Mouse (Mus musculus): ENCODE measurements around the gene 4430402I18Rik. TPM values are rescaled to one million over a fixed set of nuclear protein-coding genes. Genes with fewer than 3 reads are reported as not detected.

The 4430402I18Rik gene
- polyA plus RNA-seq, 1 experiment from 2014 or later, result 1.7 TPM

GRCm38 (mm10) chr19:28964552-28964903 is 3.1 kb downstream of the 4430402I18Rik start:
- H3K4me1 ChIP-seq (ENCODE audit: insufficient read depth), result peaks cover 7% of the 10 kb centered on the region; the same call in 1 of the 2 replicates
- no peak overlapping the region for H3K27ac ChIP-seq (ENCODE audit: low read depth)
- no peak for DNase-seq
- H3K4me2 ChIP-seq, result peak overlapping the region; percentile 94
- WGBS, result 6% methylated on average over 15 of the region's 16 CpGs
- ATAC-seq (ENCODE audit: insufficient read depth), result 0 out of 2 replicates have a peak, but pooled peaks have one; percentile 48
- no peaks in the 10 kb centered on the region for H3K36me3 ChIP-seq (ENCODE audit: insufficient read depth)
- TF ChIP-seq CTCF (IDR thresholded peaks at IDR 0.05; ENCODE audit: low read depth), result no peak
- H3K9ac ChIP-seq, result peak overlapping the region; percentile 82
- H3K27me3 ChIP-seq (ENCODE audit: insufficient read depth, low read length), result no peaks in the 10 kb centered on the region
- H3K9me3 ChIP-seq (ENCODE audit: low read depth, low read length), result no peaks in the 10 kb centered on the region
- peak overlapping the region; percentile 82 for H3K4me3 ChIP-seq (ENCODE audit: low read depth, low read length)

GRCm38 (mm10) chr19:28963842-28964551 is 3.6 kb downstream of the 4430402I18Rik start, which contains the start of gene Plpp6:
Gene Plpp6, plus strand, starts transcription at chr19:28963953.
- peak within 1 kb of the TSS; percentile 82 for H3K4me3 ChIP-seq (ENCODE audit: low read depth, low read length)
- peak within 1 kb of the TSS; percentile 94 for H3K4me2 ChIP-seq
- peak within 1 kb of the TSS; percentile 60; the same call in 1 of the 2 replicates for H3K27ac ChIP-seq (ENCODE audit: low read depth)
- DNase-seq, result peak; percentile 85
- no peaks in the 10 kb centered on the region for H3K27me3 ChIP-seq (ENCODE audit: insufficient read depth, low read length)
- WGBS, result under 1% methylated on average over 62 of the region's 73 CpGs
- H3K9ac ChIP-seq, result peak within 1 kb of the TSS; percentile 82
- H3K36me3 ChIP-seq (ENCODE audit: insufficient read depth), result no peaks in the 10 kb centered on the region
- ATAC-seq (ENCODE audit: insufficient read depth), result peak; percentile 80
- peaks cover 7% of the 10 kb centered on the region; the same call in 1 of the 2 replicates for H3K4me1 ChIP-seq (ENCODE audit: insufficient read depth)
- no peaks in the 10 kb centered on the region for H3K9me3 ChIP-seq (ENCODE audit: low read depth, low read length)
- peak; percentile 65 for TF ChIP-seq CTCF (IDR thresholded peaks at IDR 0.05; ENCODE audit: low read depth)

- H3K9me3 ChIP-seq (ENCODE audit: low read depth, low read length), result no peaks in the 10 kb centered on the region
- TF ChIP-seq CTCF (IDR thresholded peaks at IDR 0.05; ENCODE audit: low read depth), result no peak
- DNase-seq, result no peak
- peak overlapping the region; percentile 82 for H3K4me3 ChIP-seq (ENCODE audit: low read depth, low read length)
- H3K4me2 ChIP-seq, result peak overlapping the region; percentile 94
- no peak overlapping the region; the same call in 1 of the 2 replicates for H3K27ac ChIP-seq (ENCODE audit: low read depth)
- peak overlapping the region; percentile 82 for H3K9ac ChIP-seq
- H3K36me3 ChIP-seq (ENCODE audit: insufficient read depth), result no peaks in the 10 kb centered on the region
- no peaks in the 10 kb centered on the region for H3K27me3 ChIP-seq (ENCODE audit: insufficient read depth, low read length)
- 3% methylated on average over 4 of the region's 4 CpGs for WGBS
- ATAC-seq (ENCODE audit: insufficient read depth), result no peak
- H3K4me1 ChIP-seq (ENCODE audit: insufficient read depth), result peaks cover 7% of the 10 kb centered on the region; the same call in 1 of the 2 replicates
Observed at GRCm38 (mm10) chr19:28963513-28963841, 4.1 kb downstream of the 4430402I18Rik start.

DNA sequence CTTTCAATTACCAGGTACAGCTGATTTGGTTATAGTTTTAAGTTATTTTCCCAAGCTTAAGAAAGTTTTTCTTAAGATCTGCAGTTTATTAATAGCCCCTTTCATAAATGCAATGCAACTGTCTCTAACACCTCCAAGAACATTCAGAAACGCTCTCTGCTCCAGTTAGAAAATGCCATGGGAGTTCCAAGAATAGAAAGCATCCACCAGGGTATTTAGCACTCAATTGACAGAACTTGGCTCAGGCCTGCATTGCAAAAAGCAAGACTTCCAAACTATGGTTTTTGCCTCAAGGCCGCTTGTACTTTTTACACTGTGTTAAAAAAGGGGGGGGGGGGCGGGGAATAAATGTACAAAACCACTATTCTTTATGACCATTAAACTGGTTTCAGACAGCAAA is 4.5 kb downstream of the 4430402I18Rik start:
- no peak for ATAC-seq (ENCODE audit: insufficient read depth)
- Histone ChIP-seq H3K9me3 (ENCODE audit: low read depth, low read length) (no peaks in the 10 kb centered on the region), H3K4me2 (peak overlapping the region; percentile 94), H3K27me3 (ENCODE audit: insufficient read depth, low read length) (no peaks in the 10 kb centered on the region), H3K9ac (no peak overlapping the region), H3K4me3 (ENCODE audit: low read depth, low read length) (peak overlapping the region; percentile 82; the same call in 1 of the 2 replicates), H3K4me1 (ENCODE audit: insufficient read depth) (peaks cover 7% of the 10 kb centered on the region; the same call in 1 of the 2 replicates), H3K27ac (ENCODE audit: low read depth) (no peak overlapping the region), H3K36me3 (ENCODE audit: insufficient read depth) (no peaks in the 10 kb centered on the region)
- WGBS, result 23% methylated on average over 3 of the region's 3 CpGs
- 0 out of 2 replicates have a peak, but pooled peaks have one; percentile 18 for TF ChIP-seq CTCF (IDR thresholded peaks at IDR 0.05; ENCODE audit: low read depth)
- DNase-seq, result peak; percentile 73

DNA sequence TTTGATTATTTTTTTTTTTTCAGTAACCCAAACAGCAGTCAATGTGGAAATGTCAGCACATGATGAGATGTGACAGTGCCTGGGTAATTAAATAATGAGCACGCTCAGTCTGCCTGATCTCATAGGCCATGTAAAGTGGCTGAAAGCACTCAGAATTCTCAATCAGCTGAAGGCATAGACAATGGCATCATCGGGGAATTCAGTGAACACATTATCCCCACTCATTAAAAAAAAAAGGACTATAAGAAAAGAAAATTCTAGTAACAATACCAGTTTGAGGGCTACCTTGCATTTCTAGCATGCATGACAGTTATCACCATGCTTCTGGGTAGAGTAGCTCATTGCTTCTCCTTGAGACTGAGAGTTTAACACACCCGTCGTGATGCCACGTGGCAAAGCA is 16.3 kb downstream of the 4430402I18Rik start:
- Histone ChIP-seq H3K27me3 (ENCODE audit: insufficient read depth, low read length) (no peaks in the 10 kb centered on the region), H3K4me2 (no peak overlapping the region), H3K4me3 (ENCODE audit: low read depth, low read length) (no peak overlapping the region), H3K4me1 (ENCODE audit: insufficient read depth) (no peaks in the 10 kb centered on the region), H3K27ac (ENCODE audit: low read depth) (no peak overlapping the region), H3K9me3 (ENCODE audit: low read depth, low read length) (no peaks in the 10 kb centered on the region), H3K36me3 (ENCODE audit: insufficient read depth) (no peaks in the 10 kb centered on the region), H3K9ac (no peak overlapping the region)
- no peak for ATAC-seq (ENCODE audit: insufficient read depth)
- no peak for TF ChIP-seq CTCF (IDR thresholded peaks at IDR 0.05; ENCODE audit: low read depth)
- no peak for DNase-seq
- WGBS, result 75% methylated on average over 5 of the region's 5 CpGs

GRCm38 (mm10) chr19:28947311-28947710 is 20.3 kb downstream of the 4430402I18Rik start:
- no peak overlapping the region for H3K4me2 ChIP-seq
- H3K27ac ChIP-seq (ENCODE audit: low read depth), result no peak overlapping the region
- no peaks in the 10 kb centered on the region for H3K27me3 ChIP-seq (ENCODE audit: insufficient read depth, low read length)
- no peak for ATAC-seq (ENCODE audit: insufficient read depth)
- WGBS, result 25% methylated on average over 2 of the region's 2 CpGs
- H3K4me1 ChIP-seq (ENCODE audit: insufficient read depth), result no peaks in the 10 kb centered on the region
- no peak overlapping the region for H3K9ac ChIP-seq
- peak; percentile 52 for DNase-seq
- H3K4me3 ChIP-seq (ENCODE audit: low read depth, low read length), result no peak overlapping the region
- H3K9me3 ChIP-seq (ENCODE audit: low read depth, low read length), result no peaks in the 10 kb centered on the region
- TF ChIP-seq CTCF (IDR thresholded peaks at IDR 0.05; ENCODE audit: low read depth), result no peak
- H3K36me3 ChIP-seq (ENCODE audit: insufficient read depth), result no peaks in the 10 kb centered on the region

GRCm38 (mm10) chr19:28946782-28947181 is 20.8 kb downstream of the 4430402I18Rik start:
- Histone ChIP-seq H3K9me3 (ENCODE audit: low read depth, low read length) (no peaks in the 10 kb centered on the region), H3K36me3 (ENCODE audit: insufficient read depth) (no peaks in the 10 kb centered on the region), H3K9ac (no peak overlapping the region), H3K27ac (ENCODE audit: low read depth) (no peak overlapping the region), H3K4me2 (no peak overlapping the region), H3K4me3 (ENCODE audit: low read depth, low read length) (no peak overlapping the region), H3K27me3 (ENCODE audit: insufficient read depth, low read length) (no peaks in the 10 kb centered on the region), H3K4me1 (ENCODE audit: insufficient read depth) (peaks cover 3% of the 10 kb centered on the region; the same call in 1 of the 2 replicates)
- DNase-seq, result no peak
- 27% methylated on average over 4 of the region's 4 CpGs for whole genome bisulfite sequencing
- no peak for ATAC-seq (ENCODE audit: insufficient read depth)
- no peak for TF ChIP-seq CTCF (IDR thresholded peaks at IDR 0.05; ENCODE audit: low read depth)
